Mouse (Mus musculus): Measurements from ENCODE around the gene Zfp787. TPM values are rescaled to one million over a fixed set of nuclear protein-coding genes. Genes with fewer than 3 reads are reported as not detected.
"Not testable (repeated sequence)": the region's sequence is repeated elsewhere in the genome, so short reads cannot be mapped to it uniquely, and the experiment has no call there.

Zfp787 gene
- polyA plus RNA-seq, 1 experiment from 2014 or later, result 22.5 TPM

- peaks cover 34% of the 10 kb centered on the region for H3K36me3 ChIP-seq (ENCODE audit: control insufficient read depth, insufficient read depth)
- H3K4me2 ChIP-seq (ENCODE audit: low read depth, low read length), result no peak overlapping the region
- H3K9ac ChIP-seq (ENCODE audit: low read length), result no peak overlapping the region
- H3K27ac ChIP-seq (ENCODE audit: low read length), result no peak overlapping the region; the same call in 1 of the 2 replicates
- no peaks in the 10 kb centered on the region for H3K9me3 ChIP-seq (replicated peaks; ENCODE audit: control insufficient read depth, low read length)
- H3K27me3 ChIP-seq (ENCODE audit: control insufficient read depth, insufficient read depth, low read length), result no peaks in the 10 kb centered on the region
- peaks cover 12% of the 10 kb centered on the region; the same call in 1 of the 2 replicates for H3K4me1 ChIP-seq (ENCODE audit: control insufficient read depth, insufficient read depth, low read length)
- H3K4me3 ChIP-seq (ENCODE audit: low read length), result no peak overlapping the region
- no peak for ATAC-seq (replicated peaks; ENCODE audit: extremely low read depth, insufficient read depth, low FRiP score)
- 48% methylated on average over 1 of the region's 1 CpGs for WGBS
These were observed 29.6 kb upstream of the Zfp787 start for GRCm38 (mm10) chr7:6185391-6185790.

DNA sequence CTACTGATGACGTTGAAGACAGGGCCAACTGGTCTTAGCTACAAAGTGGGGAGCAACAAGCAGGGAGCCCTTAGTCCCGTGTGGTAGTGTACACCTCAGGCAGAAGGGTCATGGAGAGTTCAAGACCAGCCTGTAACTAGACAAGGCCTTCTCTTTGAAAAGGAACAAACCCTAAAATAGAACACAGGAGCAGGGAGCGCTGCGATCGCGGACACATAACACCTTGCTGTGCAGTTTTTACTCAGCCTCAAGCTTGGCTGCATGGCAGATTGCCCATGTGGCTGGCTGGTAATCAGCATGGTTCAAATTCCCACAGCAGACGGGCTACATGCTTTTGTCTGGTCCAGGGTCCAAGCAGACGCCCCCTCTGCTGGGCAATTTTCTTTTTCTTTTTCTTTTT lies 28.7 kb upstream of the Zfp787 start:
- peak overlapping the region; percentile 16; the same call in 1 of the 2 replicates for H3K4me2 ChIP-seq (ENCODE audit: low read depth, low read length)
- peak overlapping the region; percentile 78 for H3K27ac ChIP-seq (ENCODE audit: low read length)
- H3K4me1 ChIP-seq (ENCODE audit: control insufficient read depth, insufficient read depth, low read length), result peaks cover 12% of the 10 kb centered on the region; the same call in 1 of the 2 replicates
- no peak overlapping the region for H3K9ac ChIP-seq (ENCODE audit: low read length)
- 37% methylated on average over 8 of the region's 8 CpGs for WGBS
- H3K4me3 ChIP-seq (ENCODE audit: low read length), result no peak overlapping the region
- peak; percentile 61 for ATAC-seq (replicated peaks; ENCODE audit: extremely low read depth, insufficient read depth, low FRiP score)
- H3K9me3 ChIP-seq (replicated peaks; ENCODE audit: control insufficient read depth, low read length), result no peaks in the 10 kb centered on the region
- no peaks in the 10 kb centered on the region for H3K27me3 ChIP-seq (ENCODE audit: control insufficient read depth, insufficient read depth, low read length)
- peaks cover 30% of the 10 kb centered on the region for H3K36me3 ChIP-seq (ENCODE audit: control insufficient read depth, insufficient read depth)

DNA sequence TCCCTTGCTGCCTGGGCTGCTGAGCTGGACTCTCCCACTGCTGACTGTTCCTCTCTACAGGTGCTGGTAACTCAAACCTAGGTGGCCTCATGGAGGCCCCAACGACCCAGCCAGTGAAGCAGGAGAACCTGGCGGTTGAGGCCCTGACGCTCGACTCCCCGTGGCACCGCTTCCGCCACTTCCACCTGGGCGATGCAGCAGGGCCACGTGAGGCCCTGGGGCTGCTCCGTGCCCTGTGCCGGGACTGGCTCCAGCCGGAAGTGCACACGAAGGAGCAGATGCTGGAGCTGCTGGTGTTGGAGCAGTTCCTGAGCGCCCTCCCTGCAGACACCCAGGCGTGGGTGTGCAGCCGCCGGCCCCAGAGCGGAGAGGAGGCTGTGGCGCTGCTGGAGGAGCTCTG lies 28.0 kb upstream of the Zfp787 start:
- Histone ChIP-seq H3K9me3 (replicated peaks; ENCODE audit: control insufficient read depth, low read length) (no peaks in the 10 kb centered on the region), H3K27ac (ENCODE audit: low read length) (peak overlapping the region; percentile 78), H3K4me2 (ENCODE audit: low read depth, low read length) (no peak overlapping the region), H3K9ac (ENCODE audit: low read length) (no peak overlapping the region), H3K36me3 (ENCODE audit: control insufficient read depth, insufficient read depth) (peaks cover 25% of the 10 kb centered on the region), H3K27me3 (ENCODE audit: control insufficient read depth, insufficient read depth, low read length) (no peaks in the 10 kb centered on the region), H3K4me1 (ENCODE audit: control insufficient read depth, insufficient read depth, low read length) (peaks cover 15% of the 10 kb centered on the region), H3K4me3 (ENCODE audit: low read length) (no peak overlapping the region)
- ATAC-seq (replicated peaks; ENCODE audit: extremely low read depth, insufficient read depth, low FRiP score), result no peak
- 88% methylated on average over 19 of the region's 19 CpGs for WGBS

DNA sequence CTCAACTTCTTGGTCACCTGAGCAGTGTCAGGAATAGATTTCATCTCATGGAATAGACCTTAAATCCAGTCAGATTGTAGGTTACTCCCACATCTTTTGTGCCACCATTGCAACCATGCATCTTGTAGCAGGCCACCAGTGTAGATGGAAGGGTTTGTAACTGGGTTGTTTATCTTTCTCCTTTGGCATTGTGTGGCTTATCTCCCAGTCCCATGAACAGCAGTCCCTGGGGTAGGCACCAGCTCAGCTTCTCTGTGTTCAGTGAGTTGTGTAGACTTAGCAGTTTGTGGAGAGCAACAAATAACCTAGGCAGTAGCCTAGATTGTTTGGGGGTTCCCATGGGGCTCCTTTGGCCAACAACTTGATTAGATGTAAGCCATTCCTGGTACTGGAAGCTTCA lies 27.1 kb upstream of the Zfp787 start:
- peaks cover 15% of the 10 kb centered on the region for H3K4me1 ChIP-seq (ENCODE audit: control insufficient read depth, insufficient read depth, low read length)
- H3K9me3 ChIP-seq (replicated peaks; ENCODE audit: control insufficient read depth, low read length), result no peaks in the 10 kb centered on the region
- ATAC-seq (replicated peaks; ENCODE audit: extremely low read depth, insufficient read depth, low FRiP score), result no peak
- no peaks in the 10 kb centered on the region for H3K27me3 ChIP-seq (ENCODE audit: control insufficient read depth, insufficient read depth, low read length)
- no peak overlapping the region for H3K4me3 ChIP-seq (ENCODE audit: low read length)
- no peak overlapping the region for H3K4me2 ChIP-seq (ENCODE audit: low read depth, low read length)
- H3K27ac ChIP-seq (ENCODE audit: low read length), result no peak overlapping the region
- H3K9ac ChIP-seq (ENCODE audit: low read length), result no peak overlapping the region
- H3K36me3 ChIP-seq (ENCODE audit: control insufficient read depth, insufficient read depth), result peaks cover 17% of the 10 kb centered on the region

- Histone ChIP-seq H3K4me3 (ENCODE audit: low read length) (no peak overlapping the region), H3K4me2 (ENCODE audit: low read depth, low read length) (no peak overlapping the region), H3K9me3 (replicated peaks; ENCODE audit: control insufficient read depth, low read length) (no peaks in the 10 kb centered on the region), H3K36me3 (ENCODE audit: control insufficient read depth, insufficient read depth) (peaks cover 8% of the 10 kb centered on the region; the same call in 1 of the 2 replicates), H3K27me3 (ENCODE audit: control insufficient read depth, insufficient read depth, low read length) (no peaks in the 10 kb centered on the region), H3K9ac (ENCODE audit: low read length) (no peak overlapping the region), H3K4me1 (ENCODE audit: control insufficient read depth, insufficient read depth, low read length) (peaks cover 13% of the 10 kb centered on the region), H3K27ac (ENCODE audit: low read length) (no peak overlapping the region)
- ATAC-seq (replicated peaks; ENCODE audit: extremely low read depth, insufficient read depth, low FRiP score), result no peak
These were observed 23.2 kb upstream of the Zfp787 start for GRCm38 (mm10) chr7:6179013-6179412.

DNA sequence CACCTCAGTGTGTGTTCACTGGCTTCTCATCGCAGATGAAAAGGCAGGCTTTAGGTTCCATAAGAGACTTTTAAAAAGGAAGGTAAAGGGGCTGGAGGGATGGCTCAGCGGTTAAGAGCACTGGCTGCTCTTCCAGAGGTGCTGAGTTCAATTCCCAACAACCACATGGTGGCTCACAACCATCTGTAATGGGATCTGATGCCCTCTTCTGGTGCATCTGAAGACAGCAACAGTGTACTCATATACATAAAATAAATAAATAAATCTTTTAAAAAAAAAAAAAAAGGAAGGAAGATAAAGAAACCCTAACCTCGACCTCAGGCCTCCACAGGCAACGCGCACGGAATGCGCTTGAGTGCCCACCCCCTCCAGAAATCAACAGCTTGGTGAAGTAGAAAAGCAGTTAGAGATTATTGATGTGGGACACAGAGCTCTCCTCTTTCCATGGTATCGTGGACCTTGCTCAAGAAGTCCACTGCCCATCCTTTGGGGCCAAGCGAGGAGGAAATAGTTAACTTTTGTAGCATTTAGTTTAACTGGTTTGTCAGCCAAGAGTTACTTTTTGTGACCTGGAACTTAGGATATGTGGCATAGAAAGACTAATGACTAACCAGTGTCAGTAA lies 18.7 kb upstream of the Zfp787 start:
- H3K27me3 ChIP-seq (ENCODE audit: control insufficient read depth, insufficient read depth, low read length); H3K4me2 ChIP-seq (ENCODE audit: low read depth, low read length); H3K36me3 ChIP-seq (ENCODE audit: control insufficient read depth, insufficient read depth); ATAC-seq (replicated peaks; ENCODE audit: extremely low read depth, insufficient read depth, low FRiP score); H3K4me3 ChIP-seq (ENCODE audit: low read length); H3K9me3 ChIP-seq (replicated peaks; ENCODE audit: control insufficient read depth, low read length): not testable (repeated sequence)
- Histone ChIP-seq H3K27ac (ENCODE audit: low read length) (peak overlapping the region; percentile 35; the same call in 1 of the 2 replicates), H3K9ac (ENCODE audit: low read length) (peak overlapping the region; percentile 11; the same call in 1 of the 2 replicates), H3K4me1 (ENCODE audit: control insufficient read depth, insufficient read depth, low read length) (peaks cover 18% of the 10 kb centered on the region)
- 63% methylated on average over 9 of the region's 9 CpGs for WGBS

DNA sequence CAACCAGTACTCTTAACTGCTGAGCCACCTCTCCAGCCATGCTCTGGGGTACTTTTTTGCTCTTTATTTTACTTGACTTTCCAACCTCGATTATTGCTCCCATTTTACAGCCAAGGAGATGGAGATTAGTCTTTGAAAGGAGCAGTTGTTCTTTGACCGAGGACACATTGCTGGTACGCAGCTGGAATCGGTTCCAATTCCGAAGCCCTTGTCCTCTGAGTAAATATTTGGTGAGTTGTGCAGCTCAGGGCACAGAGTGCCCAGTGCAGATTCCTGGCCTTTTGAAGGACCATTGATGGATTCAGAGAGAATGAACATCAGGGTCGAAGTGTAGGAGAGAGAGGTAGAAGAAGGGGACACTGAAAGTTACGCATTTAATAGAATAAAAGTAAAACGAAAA lies 18.1 kb upstream of the Zfp787 start:
- Histone ChIP-seq H3K27me3 (ENCODE audit: control insufficient read depth, insufficient read depth, low read length) (no peaks in the 10 kb centered on the region), H3K9me3 (replicated peaks; ENCODE audit: control insufficient read depth, low read length) (no peaks in the 10 kb centered on the region), H3K27ac (ENCODE audit: low read length) (no peak overlapping the region), H3K4me3 (ENCODE audit: low read length) (no peak overlapping the region), H3K9ac (ENCODE audit: low read length) (no peak overlapping the region), H3K4me2 (ENCODE audit: low read depth, low read length) (no peak overlapping the region), H3K4me1 (ENCODE audit: control insufficient read depth, insufficient read depth, low read length) (peaks cover 15% of the 10 kb centered on the region), H3K36me3 (ENCODE audit: control insufficient read depth, insufficient read depth) (0 out of 2 replicates have a peak, but pooled peaks cover 3% of the 10 kb centered on the region)
- 88% methylated on average over 8 of the region's 8 CpGs for WGBS
- ATAC-seq (replicated peaks; ENCODE audit: extremely low read depth, insufficient read depth, low FRiP score), result no peak

DNA sequence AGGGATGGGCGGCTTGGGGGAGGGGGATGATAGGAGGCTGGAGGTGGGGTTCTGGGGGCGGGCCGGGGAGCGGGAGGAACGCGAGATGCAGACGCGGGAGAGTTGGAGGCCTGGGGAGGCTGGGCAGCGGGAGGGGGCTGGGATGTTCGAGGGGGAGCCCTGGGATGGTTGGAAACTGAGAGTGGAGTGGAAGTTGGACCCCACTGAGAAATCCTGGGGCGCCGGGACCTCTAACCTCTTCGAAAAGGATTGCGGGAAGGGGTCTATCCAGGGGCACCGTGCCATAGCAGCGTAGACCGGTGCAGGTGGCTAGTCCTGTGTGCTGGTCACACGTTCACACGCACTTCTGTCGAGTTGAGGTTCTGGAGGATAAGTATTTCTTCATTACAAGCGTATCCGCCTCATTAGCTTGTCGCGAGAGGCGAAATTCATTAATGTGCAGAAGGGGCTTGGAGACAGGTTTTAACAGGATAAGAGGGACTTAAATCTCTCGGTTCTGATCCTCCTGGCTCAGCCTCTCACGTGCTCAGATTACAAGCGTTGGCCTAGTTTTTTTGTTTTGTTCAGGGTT lies 17.0 kb upstream of the Zfp787 start:
- peak overlapping the region; percentile 85 for H3K27ac ChIP-seq (ENCODE audit: low read length)
- 0 out of 2 replicates have a peak, but pooled peaks cover 3% of the 10 kb centered on the region for H3K36me3 ChIP-seq (ENCODE audit: control insufficient read depth, insufficient read depth)
- WGBS, result under 1% methylated on average over 28 of the region's 28 CpGs
- peaks cover 15% of the 10 kb centered on the region for H3K4me1 ChIP-seq (ENCODE audit: control insufficient read depth, insufficient read depth, low read length)
- no peaks in the 10 kb centered on the region for H3K9me3 ChIP-seq (replicated peaks; ENCODE audit: control insufficient read depth, low read length)
- peak overlapping the region; percentile 89 for H3K9ac ChIP-seq (ENCODE audit: low read length)
- H3K4me2 ChIP-seq (ENCODE audit: low read depth, low read length), result peak overlapping the region; percentile 99
- peak overlapping the region; percentile 78 for H3K4me3 ChIP-seq (ENCODE audit: low read length)
- H3K27me3 ChIP-seq (ENCODE audit: control insufficient read depth, insufficient read depth, low read length), result no peaks in the 10 kb centered on the region
- ATAC-seq (replicated peaks; ENCODE audit: extremely low read depth, insufficient read depth, low FRiP score), result peak; percentile 5

DNA sequence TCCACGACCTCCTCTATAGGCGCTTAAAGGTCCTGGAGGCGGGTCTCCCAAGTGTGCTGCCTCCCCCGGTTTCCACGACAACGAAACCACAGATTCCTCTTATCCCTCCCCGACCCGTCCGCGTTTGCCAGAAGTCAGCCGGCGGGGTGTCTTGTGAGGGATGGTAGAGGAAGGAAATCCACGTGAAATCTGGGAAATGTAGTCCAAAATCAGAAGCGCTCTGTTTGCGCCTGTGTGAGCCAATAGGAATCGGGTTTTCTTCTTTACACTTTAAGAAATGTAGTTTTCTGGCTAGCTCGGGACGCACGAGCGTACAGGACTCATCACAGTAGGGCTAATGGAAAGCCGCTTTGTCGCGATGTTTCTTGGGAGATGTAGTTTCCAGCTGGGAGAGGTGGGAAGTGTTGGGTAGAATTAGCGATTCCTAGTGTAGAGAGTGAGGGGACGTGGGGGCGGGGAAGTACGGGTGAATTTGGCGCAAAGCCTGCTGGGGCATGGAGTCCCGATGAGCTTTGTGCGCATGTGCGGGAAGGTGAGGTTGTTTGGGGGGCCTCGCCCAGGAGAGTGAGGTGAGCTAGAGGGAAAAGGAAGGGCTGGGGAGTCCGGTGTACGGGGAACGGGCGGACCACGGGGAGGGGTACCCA lies 16.3 kb upstream of the Zfp787 start, which contains the start of gene Zfp444:
TSS of gene Zfp444 (plus strand) at position 221 of the 644 bp plus-strand sequence.
- Histone ChIP-seq H3K4me1 (ENCODE audit: control insufficient read depth, insufficient read depth, low read length) (peaks cover 15% of the 10 kb centered on the region), H3K27ac (ENCODE audit: low read length) (peak within 1 kb of the TSS; percentile 85), H3K36me3 (ENCODE audit: control insufficient read depth, insufficient read depth) (0 out of 2 replicates have a peak, but pooled peaks cover 3% of the 10 kb centered on the region), H3K4me2 (ENCODE audit: low read depth, low read length) (peak within 1 kb of the TSS; percentile 99), H3K9ac (ENCODE audit: low read length) (peak within 1 kb of the TSS; percentile 89), H3K9me3 (replicated peaks; ENCODE audit: control insufficient read depth, low read length) (no peaks in the 10 kb centered on the region), H3K4me3 (ENCODE audit: low read length) (peak within 1 kb of the TSS; percentile 78), H3K27me3 (ENCODE audit: control insufficient read depth, insufficient read depth, low read length) (no peaks in the 10 kb centered on the region)
- peak; percentile 98 for ATAC-seq (replicated peaks; ENCODE audit: extremely low read depth, insufficient read depth, low FRiP score)
- WGBS, result under 1% methylated on average over 37 of the region's 37 CpGs
